Mouse (Mus musculus) kidney, embryonic 15.5 days (tissue): ENCODE measurements at regions not wholly inside any gene's neighbourhood (a gene's known extent, or its start where the extent isn't known, plus 50 kb on each side); places are given as distances from the start of the nearest gene placed in this dataset.

Experiments
- ATAC-seq: fragments of 200-750 bp; cut with Nextera tagmentation; replicated peaks from 2 replicates; pipeline ENCODE4 v1.8.0; 2017; ENCODE audit warnings: moderate TSS enrichment; ENCODE audit not compliant: low FRiP score
- H3K27ac ChIP-seq: fragments of 300-500 bp; sonication (generic); 2 replicates; pipeline ENCODE4 v1.5.1; 2015; ENCODE audit warnings: mild to moderate bottlenecking, inconsistent platforms
- H3K27me3 ChIP-seq: fragments of 300-500 bp; sonication (generic); 2 replicates; pipeline ENCODE4 v1.6.1; 2015; ENCODE audit warnings: inconsistent platforms
- H3K36me3 ChIP-seq: fragments of 300-500 bp; sonication (generic); 2 replicates; pipeline ENCODE4 v1.6.1; 2015; ENCODE audit warnings: inconsistent platforms
- H3K4me1 ChIP-seq: fragments of 300-500 bp; sonication (generic); 2 replicates; pipeline ENCODE4 v1.6.1; 2015; ENCODE audit warnings: inconsistent platforms
- H3K4me2 ChIP-seq: fragments of 300-500 bp; sonication (generic); 2 replicates; pipeline ENCODE4 v1.6.1; 2015; ENCODE audit warnings: moderate library complexity, mild to moderate bottlenecking, inconsistent platforms
- H3K4me3 ChIP-seq: fragments of 300-500 bp; sonication (generic); replicated peaks from 2 replicates; pipeline ENCODE4 v1.5.1; 2015; ENCODE audit warnings: mild to moderate bottlenecking, inconsistent platforms
- H3K9ac ChIP-seq: fragments of 300-500 bp; sonication (generic); 2 replicates; pipeline ENCODE4 v1.6.1; 2015; ENCODE audit warnings: mild to moderate bottlenecking, inconsistent platforms
- H3K9me3 ChIP-seq: fragments of 300-500 bp; sonication (generic); replicated peaks from 2 replicates; pipeline ENCODE4 v1.6.1; 2016; ENCODE audit warnings: inconsistent platforms
- WGBS: fragments of 180-500 bp; shearing (Covaris S2); methylation state at CpG from one replicate; pipeline ENCODE4 v1.1.7; 2015; ENCODE audit warnings: mixed read lengths; 5-methylcytosine and 5-hydroxymethylcytosine counted together

- no peaks in the 10 kb centered on the region for H3K36me3 ChIP-seq
- H3K27ac ChIP-seq = no peak overlapping the region
- no peak overlapping the region for H3K4me3 ChIP-seq
- no peak overlapping the region for H3K9ac ChIP-seq
- no peaks in the 10 kb centered on the region for H3K9me3 ChIP-seq
- no peaks in the 10 kb centered on the region for H3K4me1 ChIP-seq
- no peak overlapping the region for H3K4me2 ChIP-seq
- ATAC-seq = no peak
- 90% methylated on average over 2 of the region's 2 CpGs for WGBS
- no peaks in the 10 kb centered on the region for H3K27me3 ChIP-seq
Observed at GRCm38 (mm10) chr12:26754611-26755010, 285.6 kb downstream of the Cmpk2 start.

DNA sequence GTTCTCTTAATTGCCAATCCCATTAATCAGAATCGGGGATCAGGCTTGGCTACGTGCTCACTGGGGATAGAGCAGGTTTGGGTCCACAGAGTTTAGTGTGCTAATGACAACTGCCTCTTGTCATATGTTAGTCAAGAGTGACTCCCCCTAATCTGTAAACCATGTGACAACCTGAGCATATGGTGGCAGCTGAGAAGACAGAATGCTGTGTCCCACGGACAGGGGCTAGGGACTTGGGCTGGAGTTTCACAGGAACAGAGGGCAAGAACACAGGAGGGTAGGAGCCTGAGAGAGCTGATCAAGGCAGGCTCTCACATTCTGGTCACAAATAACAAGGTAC is 265.5 kb downstream of the Cmpk2 start:
- Histone ChIP-seq H3K27ac (0 out of 2 replicates have a peak overlapping the region, but pooled peaks have one; percentile 11), H3K4me1 (peaks cover 10% of the 10 kb centered on the region), H3K4me3 (no peak overlapping the region), H3K27me3 (0 out of 2 replicates have a peak, but pooled peaks cover 3% of the 10 kb centered on the region), H3K9me3 (no peaks in the 10 kb centered on the region), H3K4me2 (no peak overlapping the region), H3K9ac (no peak overlapping the region), H3K36me3 (no peaks in the 10 kb centered on the region)
- peak; percentile 74 for ATAC-seq
- 26% methylated on average over 3 of the region's 3 CpGs for WGBS

GRCm38 (mm10) chr12:26733822-26734557 is 265.0 kb downstream of the Cmpk2 start:
- H3K9ac ChIP-seq = no peak overlapping the region
- no peak overlapping the region for H3K4me3 ChIP-seq
- no peak overlapping the region for H3K27ac ChIP-seq
- peak; percentile 46; the same call in 1 of the 2 replicates for ATAC-seq
- no peak overlapping the region for H3K4me2 ChIP-seq
- H3K36me3 ChIP-seq = no peaks in the 10 kb centered on the region
- H3K9me3 ChIP-seq = no peaks in the 10 kb centered on the region
- peaks cover 10% of the 10 kb centered on the region for H3K4me1 ChIP-seq
- WGBS = 14% methylated on average over 4 of the region's 4 CpGs
- no peaks in the 10 kb centered on the region for H3K27me3 ChIP-seq

DNA sequence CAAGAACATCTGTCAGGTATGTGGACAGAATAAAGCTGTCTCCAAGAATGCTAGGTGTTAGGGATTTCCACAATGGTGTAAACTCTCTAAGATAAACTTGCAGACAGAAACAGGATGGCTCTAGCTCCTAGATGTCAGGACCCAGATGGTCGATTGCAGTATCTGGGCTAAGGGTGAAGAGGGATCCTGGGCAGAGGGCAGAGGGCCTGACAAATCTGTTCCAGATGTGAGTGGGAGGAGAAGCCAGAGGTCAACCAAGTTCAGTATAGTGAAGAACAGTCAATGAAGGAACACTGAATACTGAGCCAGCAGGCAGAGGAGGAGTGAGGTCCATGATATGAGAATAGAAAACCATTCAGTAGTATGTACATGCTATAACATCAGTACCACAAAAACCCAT is 254.4 kb downstream of the Cmpk2 start:
- 11% methylated on average over 1 of the region's 1 CpGs for WGBS
- H3K9ac ChIP-seq = no peak overlapping the region
- H3K27me3 ChIP-seq = no peaks in the 10 kb centered on the region
- no peak for ATAC-seq
- H3K4me3 ChIP-seq = no peak overlapping the region
- H3K9me3 ChIP-seq = no peaks in the 10 kb centered on the region
- no peaks in the 10 kb centered on the region for H3K36me3 ChIP-seq
- no peak overlapping the region for H3K27ac ChIP-seq
- H3K4me1 ChIP-seq = no peaks in the 10 kb centered on the region
- H3K4me2 ChIP-seq = no peak overlapping the region

DNA sequence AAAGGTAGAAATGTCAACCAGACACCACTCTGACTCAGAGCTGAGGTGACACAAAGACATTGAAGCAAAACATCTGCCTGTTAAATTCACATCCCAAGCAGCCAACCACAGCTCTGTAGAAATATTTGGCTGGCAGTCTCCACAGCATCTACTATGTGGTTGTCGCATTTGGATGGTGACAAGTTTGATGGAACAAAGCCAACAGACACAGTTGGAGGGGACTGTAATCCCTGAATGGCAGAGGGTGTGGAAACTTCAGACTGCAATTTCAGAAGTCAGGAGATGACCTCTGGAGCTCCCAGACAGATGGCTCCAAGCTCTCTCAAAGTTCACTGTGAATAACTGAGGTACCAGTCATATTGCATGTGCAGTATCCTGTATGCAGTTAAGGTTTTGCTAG is 229.8 kb downstream of the Cmpk2 start:
- H3K9ac ChIP-seq = no peak overlapping the region
- no peaks in the 10 kb centered on the region for H3K27me3 ChIP-seq
- H3K9me3 ChIP-seq = no peaks in the 10 kb centered on the region
- H3K4me2 ChIP-seq = no peak overlapping the region
- H3K36me3 ChIP-seq = no peaks in the 10 kb centered on the region
- H3K27ac ChIP-seq = no peak overlapping the region
- H3K4me3 ChIP-seq = no peak overlapping the region
- no peak for ATAC-seq
- 48% methylated on average over 1 of the region's 1 CpGs for WGBS
- no peaks in the 10 kb centered on the region for H3K4me1 ChIP-seq

- H3K27ac ChIP-seq = no peak overlapping the region
Observed at GRCm38 (mm10) chr12:26688048-26688447, 219.0 kb downstream of the Cmpk2 start.

GRCm38 (mm10) chr12:26680568-26680947 is 211.6 kb downstream of the Cmpk2 start:
- no peaks in the 10 kb centered on the region for H3K36me3 ChIP-seq
- no peaks in the 10 kb centered on the region for H3K9me3 ChIP-seq
- ATAC-seq = no peak
- no peak overlapping the region for H3K4me2 ChIP-seq
- WGBS = 83% methylated on average over 3 of the region's 3 CpGs
- H3K4me3 ChIP-seq = no peak overlapping the region
- no peaks in the 10 kb centered on the region for H3K4me1 ChIP-seq
- no peaks in the 10 kb centered on the region for H3K27me3 ChIP-seq
- no peak overlapping the region for H3K27ac ChIP-seq
- H3K9ac ChIP-seq = no peak overlapping the region

More at GRCm38 (mm10) chr12:26688048-26688447, 219.0 kb downstream of the Cmpk2 start:
- no peaks in the 10 kb centered on the region for H3K9me3 ChIP-seq
- no peak overlapping the region for H3K9ac ChIP-seq
- no peak overlapping the region for H3K4me3 ChIP-seq
- WGBS = 73% methylated on average over 4 of the region's 4 CpGs
- H3K4me1 ChIP-seq = no peaks in the 10 kb centered on the region
- ATAC-seq = no peak
- no peaks in the 10 kb centered on the region for H3K27me3 ChIP-seq
- H3K36me3 ChIP-seq = no peaks in the 10 kb centered on the region
- no peak overlapping the region for H3K4me2 ChIP-seq

DNA sequence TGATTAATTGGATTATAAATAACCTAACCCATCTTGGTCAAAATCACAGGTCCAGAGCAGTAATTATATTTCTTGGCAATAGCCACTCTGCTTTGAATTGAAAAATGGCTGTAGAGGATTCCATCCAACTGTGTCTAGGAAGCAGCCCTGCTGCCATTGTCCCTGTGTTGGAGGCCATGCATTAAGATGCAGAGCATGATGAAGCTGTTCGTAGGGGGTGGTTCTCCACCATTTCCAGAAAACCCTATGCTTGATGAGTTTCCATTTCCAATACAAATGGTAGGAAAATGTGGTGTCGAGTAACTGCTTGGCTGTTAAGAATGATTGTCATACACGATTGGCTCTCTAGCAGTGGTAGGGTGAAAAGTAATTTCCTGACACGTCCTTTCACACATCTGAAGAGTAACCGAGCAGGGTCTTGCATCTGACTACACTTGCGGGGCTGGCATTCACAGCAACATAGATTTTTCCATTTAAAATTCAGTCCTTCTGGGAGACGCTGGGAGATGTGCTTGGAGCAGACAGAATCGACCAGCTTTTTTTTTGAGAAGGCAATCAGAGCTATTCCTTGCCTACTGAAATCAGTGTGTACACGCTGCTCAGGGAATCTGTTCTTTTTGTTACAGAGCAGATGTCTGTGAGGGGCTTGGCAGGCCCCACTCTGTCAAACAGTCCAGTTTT is 211.0 kb downstream of the Cmpk2 start:
- Histone ChIP-seq H3K4me1 (no peaks in the 10 kb centered on the region), H3K36me3 (no peaks in the 10 kb centered on the region), H3K27me3 (no peaks in the 10 kb centered on the region), H3K4me2 (no peak overlapping the region), H3K4me3 (no peak overlapping the region), H3K9ac (no peak overlapping the region), H3K9me3 (no peaks in the 10 kb centered on the region), H3K27ac (no peak overlapping the region)
- no peak for ATAC-seq
- WGBS = 68% methylated on average over 9 of the region's 9 CpGs

DNA sequence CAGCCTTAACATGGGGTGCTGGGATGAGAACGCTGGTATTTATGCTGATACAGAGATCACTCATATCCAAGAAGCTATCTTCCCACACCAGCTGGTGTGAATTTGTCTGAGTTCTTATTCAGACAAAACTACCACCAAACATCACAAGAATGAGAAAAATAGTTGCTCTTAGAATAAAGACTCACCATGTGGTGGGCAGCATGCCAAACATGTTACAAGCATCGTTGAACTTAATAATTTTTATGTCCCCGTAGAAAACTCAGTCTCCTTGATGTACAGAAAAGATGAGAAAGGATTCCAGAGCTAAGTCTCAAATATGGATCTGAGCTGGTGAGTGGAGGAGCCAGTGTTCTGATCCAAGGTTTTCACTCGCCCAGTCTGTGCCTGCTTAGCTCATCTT is 196.5 kb downstream of the Cmpk2 start:
- no peak overlapping the region for H3K4me2 ChIP-seq
- no peak for ATAC-seq
- no peaks in the 10 kb centered on the region for H3K36me3 ChIP-seq
- no peaks in the 10 kb centered on the region for H3K9me3 ChIP-seq
- no peaks in the 10 kb centered on the region for H3K27me3 ChIP-seq
- no peak overlapping the region for H3K4me3 ChIP-seq
- H3K27ac ChIP-seq = no peak overlapping the region
- H3K9ac ChIP-seq = no peak overlapping the region
- H3K4me1 ChIP-seq = no peaks in the 10 kb centered on the region
- 75% methylated on average over 4 of the region's 4 CpGs for WGBS

DNA sequence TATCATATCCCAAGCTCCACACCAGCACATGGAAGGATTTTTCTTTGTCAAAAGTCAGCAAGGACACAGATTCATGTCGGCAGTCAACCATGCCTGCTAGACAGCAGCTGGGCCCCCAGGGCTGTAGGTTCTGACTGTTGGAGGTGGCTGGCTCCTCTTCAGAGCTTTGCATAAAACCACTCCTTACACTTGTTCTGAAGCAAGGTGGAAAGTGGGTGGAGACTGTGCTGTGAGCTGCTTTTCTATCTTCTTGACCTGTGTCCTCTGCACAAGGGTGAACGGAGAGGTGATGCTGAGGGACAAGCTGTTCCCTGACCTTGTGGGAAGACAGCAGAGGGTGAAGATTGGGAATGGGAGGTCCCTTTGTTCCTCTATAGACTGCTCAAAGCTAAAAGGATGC is 185.2 kb downstream of the Cmpk2 start:
- 69% methylated on average over 2 of the region's 2 CpGs for WGBS
- no peak overlapping the region for H3K4me3 ChIP-seq
- ATAC-seq = no peak
- no peak overlapping the region for H3K4me2 ChIP-seq
- H3K9ac ChIP-seq = no peak overlapping the region
- H3K4me1 ChIP-seq = peaks cover 2% of the 10 kb centered on the region; the same call in 1 of the 2 replicates
- H3K36me3 ChIP-seq = no peaks in the 10 kb centered on the region
- no peaks in the 10 kb centered on the region for H3K9me3 ChIP-seq
- no peaks in the 10 kb centered on the region for H3K27me3 ChIP-seq
- H3K27ac ChIP-seq = no peak overlapping the region

GRCm38 (mm10) chr12:26653781-26654180 is 184.8 kb downstream of the Cmpk2 start:
- H3K4me2 ChIP-seq = no peak overlapping the region
- H3K9me3 ChIP-seq = no peaks in the 10 kb centered on the region
- no peaks in the 10 kb centered on the region for H3K36me3 ChIP-seq
- no peak overlapping the region for H3K4me3 ChIP-seq
- no peak overlapping the region for H3K9ac ChIP-seq
- peaks cover 4% of the 10 kb centered on the region; the same call in 1 of the 2 replicates for H3K4me1 ChIP-seq
- no peak overlapping the region for H3K27ac ChIP-seq
- WGBS = 33% methylated on average over 6 of the region's 6 CpGs
- H3K27me3 ChIP-seq = no peaks in the 10 kb centered on the region
- ATAC-seq = no peak

- Histone ChIP-seq H3K9ac (no peak overlapping the region), H3K27ac (no peak overlapping the region), H3K36me3 (no peaks in the 10 kb centered on the region), H3K4me2 (no peak overlapping the region), H3K4me1 (peaks cover 9% of the 10 kb centered on the region; the same call in 1 of the 2 replicates), H3K9me3 (no peaks in the 10 kb centered on the region), H3K27me3 (no peaks in the 10 kb centered on the region), H3K4me3 (no peak overlapping the region)
- ATAC-seq = no peak
Observed at GRCm38 (mm10) chr12:26646141-26646540, 177.1 kb downstream of the Cmpk2 start.
